Mouse (Mus musculus): Measurements from ENCODE around the gene Cd27.

- no peak for TF ChIP-seq CTCF (IDR thresholded peaks at IDR 0.05; ENCODE audit: low read depth)
- TF ChIP-seq EP300 (optimal IDR thresholded peaks at IDR 0.05) = no peak
These were observed 14.7 kb downstream of the Cd27 start for GRCm38 (mm10) chr6:125222146-125222545.

Data from stomach, postnatal 0 days (tissue).